Mouse (Mus musculus): ENCODE measurements around the gene Usp46. TPM values are rescaled to one million over a fixed set of nuclear protein-coding genes. Genes with fewer than 3 reads are reported as not detected.
"Not testable (repeated sequence)": the region's sequence is repeated elsewhere in the genome, so short reads cannot be mapped to it uniquely, and the experiment has no call there.

Gene Usp46
- polyA plus RNA-seq, 2 experiments from 2014 or later: 8.4 to 10.6 TPM

DNA sequence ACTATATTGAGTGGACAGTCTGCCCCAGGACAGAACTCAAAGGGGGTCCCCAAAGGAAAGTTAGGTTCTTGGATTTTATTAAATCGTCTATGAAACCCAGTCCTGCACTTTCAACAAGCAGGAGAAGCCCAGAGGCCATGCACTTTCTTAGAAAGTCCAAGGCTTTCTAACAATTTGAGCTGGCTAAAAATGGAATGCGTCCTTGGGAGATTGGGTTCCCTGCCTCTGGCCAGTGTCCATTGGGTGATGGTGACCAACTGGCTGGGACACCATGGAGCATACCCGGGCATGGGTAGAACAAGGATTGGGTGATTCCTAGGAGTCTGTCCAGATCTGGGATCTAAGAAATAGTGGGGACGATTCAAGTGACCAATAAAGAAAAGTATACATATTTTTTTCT, 47.7 kb downstream of the Usp46 start:
- no peak for ATAC-seq

DNA sequence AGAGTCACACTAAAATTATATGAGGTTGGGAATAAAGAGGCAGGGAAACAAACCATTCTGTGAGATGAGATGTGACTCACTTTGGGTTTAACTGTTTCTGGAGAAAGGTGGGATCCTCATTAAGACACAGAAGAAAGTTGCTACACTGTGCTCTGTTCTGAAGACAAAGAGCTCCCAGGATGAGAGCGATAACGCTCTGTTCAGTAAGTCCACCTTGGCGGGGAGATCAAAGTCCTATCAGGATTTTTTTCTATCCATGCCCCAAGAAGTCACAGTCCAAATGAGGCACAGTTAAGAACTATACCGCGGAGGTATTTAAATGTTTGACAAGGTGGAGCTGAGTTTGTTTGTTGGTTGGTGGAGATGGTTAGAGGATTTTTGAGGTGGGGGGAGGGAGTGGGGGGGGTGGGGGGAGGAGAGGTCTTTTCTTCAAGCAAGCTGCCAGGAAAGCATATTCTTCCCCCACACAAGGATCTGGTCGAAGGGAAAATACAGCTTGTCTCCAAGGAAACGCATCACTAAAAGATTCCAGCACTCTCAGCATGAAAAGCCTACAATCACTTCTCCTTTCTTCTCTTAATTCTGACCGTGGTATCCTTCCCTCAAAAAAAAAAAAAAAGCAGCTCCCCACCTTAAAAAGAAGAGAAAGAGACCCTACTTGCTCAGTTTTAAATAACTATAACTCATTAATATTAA, 49.2 kb downstream of the Usp46 start:
- ATAC-seq: no peak

GRCm38 (mm10) chr5:74017488-74017887, 50.7 kb downstream of the Usp46 start:
- ATAC-seq: no peak

DNA sequence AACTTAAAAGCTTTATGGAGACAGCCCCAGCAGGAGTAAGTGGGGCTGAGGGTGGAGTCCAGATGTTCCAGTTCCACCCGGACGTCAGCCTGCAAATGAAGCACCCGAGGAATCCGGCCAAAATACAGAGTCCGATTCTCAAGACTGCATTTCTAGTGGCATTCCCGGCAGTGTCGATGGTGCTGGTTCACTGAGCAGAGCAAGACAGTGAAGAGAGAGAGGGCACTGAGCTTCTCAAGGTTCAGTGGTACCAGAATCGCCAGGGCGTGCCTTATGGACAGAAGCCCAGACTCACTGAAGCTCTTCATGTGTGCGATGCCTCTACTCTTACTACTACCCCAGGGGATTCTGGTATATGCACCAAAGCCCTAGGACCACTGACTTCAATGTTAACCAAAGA, 56.6 kb downstream of the Usp46 start:
- no peak for ATAC-seq

DNA sequence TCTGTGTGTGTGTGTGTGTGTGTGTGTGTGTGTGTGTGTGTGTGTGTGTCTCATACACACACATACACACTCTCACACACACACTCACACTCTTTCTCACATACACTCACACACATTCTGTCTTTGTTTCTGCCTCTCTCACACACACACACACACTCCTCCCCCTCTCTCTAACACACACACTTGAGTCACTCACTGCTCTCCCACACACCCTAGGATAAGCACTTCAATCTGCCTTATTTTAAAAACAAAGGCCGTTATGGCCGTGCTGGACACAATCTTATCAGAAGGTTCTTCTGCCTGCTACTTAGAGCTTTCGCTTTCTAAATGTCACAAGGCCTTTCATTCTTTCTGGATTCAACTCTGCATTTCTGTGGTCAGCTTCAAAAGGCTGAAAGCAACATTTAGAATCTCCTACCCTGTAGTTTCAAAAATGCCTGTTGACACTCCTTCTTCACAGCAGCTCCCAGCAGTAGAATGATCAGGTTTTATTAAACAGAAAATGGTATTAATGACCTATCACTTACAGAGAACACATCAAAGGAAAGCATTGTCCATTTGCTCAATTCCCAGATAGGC, 60.6 kb downstream of the Usp46 start:
- no peak for ATAC-seq

DNA sequence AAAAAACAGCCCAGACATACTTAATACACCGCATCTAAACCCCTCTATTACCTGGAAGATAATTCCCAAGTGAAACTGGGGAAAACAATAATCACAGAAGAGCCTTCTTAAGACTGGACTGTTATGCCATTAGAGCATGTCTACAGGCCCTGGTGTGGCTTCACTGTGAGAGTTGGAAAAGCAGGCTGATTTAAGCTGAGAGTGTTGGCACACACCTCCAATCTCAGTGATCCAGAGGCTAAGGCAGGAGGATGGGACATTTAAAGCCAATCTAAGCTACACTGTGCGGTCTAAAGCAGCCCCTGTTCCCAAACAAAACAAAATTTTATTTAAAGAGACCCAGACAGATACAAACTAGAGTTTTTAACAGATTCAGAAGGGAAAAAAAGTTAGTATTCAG, 62.3 kb downstream of the Usp46 start:
- no peak for ATAC-seq

DNA sequence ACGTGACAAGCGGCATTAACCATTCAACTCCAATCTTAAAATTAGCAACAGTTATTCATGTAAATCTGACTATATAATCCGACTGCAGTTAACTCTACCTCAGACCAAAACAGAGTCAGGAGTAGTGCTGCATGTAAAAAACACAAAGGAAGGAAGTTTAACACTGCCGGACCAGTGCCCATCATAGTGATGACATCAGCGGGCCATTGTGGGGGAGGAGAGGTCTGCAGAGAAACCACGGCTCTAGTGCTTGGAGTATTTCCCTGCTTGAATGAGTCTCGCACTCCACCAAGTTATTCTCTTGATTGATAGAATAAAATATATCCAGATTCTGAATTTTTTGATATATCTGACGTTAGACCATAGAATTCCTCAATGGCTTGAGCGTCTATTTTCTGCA, 66.5 kb downstream of the Usp46 start:
- no peak for ATAC-seq

GRCm38 (mm10) chr5:73998966-73999365, 69.3 kb downstream of the Usp46 start:
- no peak for ATAC-seq

GRCm38 (mm10) chr5:73994850-73995249, 73.4 kb downstream of the Usp46 start:
- no peak for ATAC-seq

GRCm38 (mm10) chr5:73993538-73993937, 74.7 kb downstream of the Usp46 start:
- ATAC-seq: peak; percentile 46

DNA sequence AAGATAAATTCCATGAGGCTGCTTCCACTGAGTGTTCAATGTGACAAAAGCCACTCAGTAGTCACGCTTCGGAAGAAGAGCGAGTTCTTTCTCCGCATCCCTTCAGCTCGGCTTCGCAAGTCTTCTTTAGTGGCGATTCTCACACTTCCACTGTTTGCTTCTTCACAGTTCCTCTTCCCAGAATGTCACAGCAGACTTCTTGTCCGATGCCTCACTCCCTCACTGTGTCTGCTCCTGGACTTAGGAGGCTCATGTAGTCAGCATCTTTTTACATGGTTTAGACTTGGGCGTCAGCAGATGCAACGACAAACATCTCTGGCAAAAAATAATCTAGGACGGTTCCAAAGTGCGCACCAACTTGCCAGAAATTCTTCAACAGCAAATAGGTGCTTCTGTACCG, 75.9 kb downstream of the Usp46 start:
- no peak for ATAC-seq

- ATAC-seq: no peak
These were observed 78.7 kb downstream of the Usp46 start for GRCm38 (mm10) chr5:73989532-73989931.

DNA sequence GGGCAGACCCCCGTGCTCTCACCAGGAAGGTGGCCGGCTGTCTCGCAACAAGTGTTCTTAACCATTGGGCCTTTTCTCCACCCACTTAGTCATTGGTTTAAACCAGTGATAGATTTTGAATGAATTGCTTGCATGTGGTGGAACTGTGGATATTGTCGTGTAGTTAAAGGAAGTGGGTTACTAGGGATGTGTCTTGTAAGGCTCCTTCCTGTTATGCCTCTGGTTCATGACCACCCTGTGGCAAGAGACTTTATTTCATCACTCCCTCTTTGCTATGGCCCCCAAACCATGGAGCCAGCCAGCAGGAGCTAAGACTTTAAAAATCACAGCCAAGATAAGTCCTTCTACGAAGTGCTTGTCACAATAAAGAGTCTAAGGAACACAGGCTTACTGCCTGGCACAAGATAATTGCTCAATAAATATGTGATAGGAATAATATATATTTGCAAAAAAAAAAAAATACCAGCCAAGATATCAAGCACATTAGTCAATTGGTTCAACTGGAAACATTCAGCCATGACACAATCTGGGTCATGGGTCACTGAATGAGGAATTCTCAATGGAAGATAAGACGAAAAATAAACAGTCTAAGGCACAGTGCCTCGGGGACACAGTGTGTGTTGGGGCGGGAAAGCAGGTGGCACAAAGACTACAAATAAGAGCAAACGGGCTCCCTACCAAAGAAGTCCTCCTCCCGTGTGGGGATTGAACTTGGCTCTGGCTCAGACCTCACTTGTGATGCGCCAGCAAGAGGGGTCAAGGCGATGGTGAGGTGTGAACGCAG, 80.3 kb downstream of the Usp46 start:
- ATAC-seq: no peak

- ATAC-seq: no peak
These were observed 90.8 kb downstream of the Usp46 start for GRCm38 (mm10) chr5:73977426-73977825.

- ATAC-seq: no peak
These were observed 96.5 kb downstream of the Usp46 start for GRCm38 (mm10) chr5:73971701-73972100.

DNA sequence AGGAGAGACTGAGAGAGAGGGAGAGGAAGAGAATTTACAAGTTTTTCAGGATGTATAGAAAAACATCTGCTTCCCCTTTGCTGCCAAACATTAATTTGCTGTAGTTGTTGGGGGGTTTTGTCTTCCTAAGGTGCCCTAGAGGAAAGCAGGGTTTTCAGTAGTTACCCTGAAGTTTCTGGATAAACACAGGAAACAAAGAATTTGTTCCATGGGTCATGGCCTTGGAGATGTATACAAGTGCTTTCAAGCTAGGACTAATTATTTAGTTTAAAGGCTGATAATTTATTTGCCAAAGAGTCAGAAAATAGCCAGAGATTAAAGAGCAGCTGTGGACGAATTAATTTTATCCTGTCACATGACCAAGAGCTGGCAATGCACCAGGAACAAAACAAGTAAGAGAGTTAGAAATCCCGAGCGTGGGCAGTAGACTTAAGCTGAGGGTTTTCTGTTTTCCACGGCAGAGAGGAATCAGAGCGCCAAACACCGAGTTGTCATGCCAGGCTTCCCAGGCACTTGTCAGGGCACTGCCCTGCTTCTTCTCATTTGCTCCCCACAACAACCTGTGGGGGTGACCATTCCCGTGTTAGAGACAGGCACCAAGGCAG, 98.1 kb downstream of the Usp46 start:
- ATAC-seq: no peak

DNA sequence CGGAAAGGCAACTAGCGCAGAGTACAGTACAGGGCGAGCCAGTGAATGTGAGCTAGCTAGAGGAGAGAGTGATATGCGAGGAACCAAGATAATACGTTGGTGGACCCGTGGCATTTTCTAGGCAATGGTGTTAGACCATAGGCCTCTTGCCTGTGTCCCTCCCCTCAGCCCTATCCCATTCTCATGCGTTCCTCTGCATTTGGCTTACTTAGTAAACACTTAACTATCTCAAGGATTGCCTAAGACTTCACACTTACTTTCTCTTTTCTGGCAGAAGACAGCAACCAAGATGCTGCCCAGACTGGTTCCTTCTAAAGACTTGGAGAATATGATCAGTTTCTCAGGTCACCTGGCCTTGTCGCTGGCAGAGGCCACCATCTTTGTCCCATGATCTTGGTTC, 98.9 kb downstream of the Usp46 start:
- ATAC-seq: no peak

DNA sequence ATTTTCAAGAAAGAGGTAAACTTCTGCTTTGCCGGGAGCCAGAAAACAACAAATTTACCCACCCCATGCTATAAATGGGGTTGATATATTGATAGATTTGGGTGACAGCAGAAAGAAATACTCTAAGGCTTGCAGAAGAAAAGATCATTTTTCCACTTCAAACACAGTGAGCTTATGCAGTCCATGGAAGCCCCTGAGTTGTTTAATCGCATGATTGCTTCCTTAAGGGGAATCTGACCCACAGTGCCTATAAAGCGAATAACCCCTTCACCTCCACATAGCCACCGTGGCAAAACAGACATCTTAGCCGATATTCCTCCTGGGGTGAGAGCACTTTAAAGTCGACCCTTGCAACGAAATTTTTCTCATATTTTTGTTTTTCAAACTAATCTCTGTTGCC, 108.5 kb downstream of the Usp46 start:
- no peak for ATAC-seq

- not testable (repeated sequence) for ATAC-seq
These were observed 109.6 kb downstream of the Usp46 start for GRCm38 (mm10) chr5:73958614-73959013.

GRCm38 (mm10) chr5:73958096-73958495, 110.1 kb downstream of the Usp46 start:
- ATAC-seq: no peak

DNA sequence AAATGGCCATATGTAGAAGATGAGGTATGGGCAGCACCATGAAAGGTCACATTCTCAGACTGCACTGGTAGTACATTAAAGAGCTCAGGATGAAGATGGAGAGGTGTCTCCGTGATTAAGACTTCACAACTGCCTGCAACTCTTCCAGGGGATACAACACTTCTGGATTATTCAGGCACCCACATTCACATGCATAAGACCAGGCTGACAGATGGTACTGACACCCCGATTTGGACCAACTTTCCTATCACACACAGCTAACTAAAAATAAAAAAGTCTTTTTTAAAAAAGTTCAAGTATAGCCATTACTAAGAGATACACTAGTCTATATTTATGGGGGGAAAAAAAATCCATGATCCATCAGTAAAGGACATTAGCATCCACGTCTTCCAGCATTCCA, 112.5 kb downstream of the Usp46 start:
- no peak for ATAC-seq

DNA sequence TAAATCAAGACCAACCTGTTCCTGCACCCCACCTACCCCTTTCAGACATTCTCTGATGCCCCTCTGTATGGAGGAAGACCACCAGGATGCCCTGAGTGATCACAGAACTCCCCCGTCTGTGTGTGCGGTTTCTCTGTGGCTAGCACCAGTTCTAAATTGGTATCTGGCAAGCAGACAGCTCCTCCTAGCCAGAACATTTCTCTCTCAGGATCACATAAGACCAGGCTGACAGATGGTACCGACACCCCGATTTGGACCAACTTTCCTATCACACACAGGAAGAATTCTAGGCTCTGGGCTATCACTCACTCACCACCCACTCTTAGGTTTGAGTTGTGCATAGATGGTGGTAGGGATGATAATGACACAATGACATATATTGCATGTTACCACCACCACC, 113.2 kb downstream of the Usp46 start:
- no peak for ATAC-seq

DNA sequence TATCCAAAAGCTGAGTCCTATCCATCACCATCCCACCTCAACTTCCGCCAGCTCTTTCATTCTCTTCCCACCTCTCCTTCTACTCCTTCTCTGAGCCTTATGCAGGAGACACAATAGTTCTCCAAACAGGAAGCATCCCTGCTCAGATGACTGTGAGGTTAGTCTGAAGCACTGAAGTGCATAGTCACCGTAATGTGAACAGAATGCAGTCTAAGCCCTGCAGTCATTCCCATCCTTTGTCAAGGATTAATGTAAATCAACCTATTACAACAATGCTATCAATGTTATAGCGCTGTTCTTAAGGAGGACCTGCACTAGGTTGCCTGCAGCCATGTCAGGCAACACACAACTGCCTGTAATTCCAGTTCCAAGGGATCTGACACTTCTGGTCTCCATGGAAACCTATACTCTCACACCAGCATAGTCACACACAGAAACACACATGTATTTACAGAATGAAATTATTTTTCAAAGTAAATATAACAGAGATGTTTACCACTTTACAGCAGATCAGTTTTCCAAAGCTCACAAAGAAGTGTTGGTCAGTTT, 115.1 kb downstream of the Usp46 start:
- ATAC-seq: no peak

All from activated CD4-positive, CD25-positive, alpha-beta regulatory T cell, adult 4 months (primary cell).